Mouse (Mus musculus): ENCODE data around the gene Acy3.
"Not testable (repeated sequence)": the region's sequence is repeated elsewhere in the genome, so short reads cannot be mapped to it uniquely, and the experiment has no call there.

The Acy3 gene

GRCm38 (mm10) chr19:4003641-4004040 lies 17.3 kb downstream of the Acy3 start:
- DNase-seq (ENCODE audit: low spot score) = no peak

GRCm38 (mm10) chr19:4004331-4004730 lies 18.0 kb downstream of the Acy3 start:
- DNase-seq (ENCODE audit: low spot score) = no peak

- DNase-seq (ENCODE audit: low spot score) = no peak
Measured at GRCm38 (mm10) chr19:4005091-4005490, 18.7 kb downstream of the Acy3 start.

GRCm38 (mm10) chr19:4005971-4006370 lies 19.6 kb downstream of the Acy3 start:
- DNase-seq (ENCODE audit: low spot score) = no peak

GRCm38 (mm10) chr19:4011086-4011485 lies 24.7 kb downstream of the Acy3 start:
- no peak for DNase-seq (ENCODE audit: low spot score)

- peak; percentile 89 for DNase-seq (ENCODE audit: low spot score)
Measured at GRCm38 (mm10) chr19:4012432-4013022, 26.2 kb downstream of the Acy3 start, which contains the start of gene Ndufv1. Gene Ndufv1, minus strand, starts transcription at chr19:4012806.

- DNase-seq (ENCODE audit: low spot score) = no peak
Measured at GRCm38 (mm10) chr19:4013066-4013465, 26.7 kb downstream of the Acy3 start.

GRCm38 (mm10) chr19:4014802-4015201 lies 28.4 kb downstream of the Acy3 start:
- DNase-seq (ENCODE audit: low spot score) = no peak

- no peak for DNase-seq (ENCODE audit: low spot score)
Measured at GRCm38 (mm10) chr19:4015635-4016034, 29.3 kb downstream of the Acy3 start.

GRCm38 (mm10) chr19:4017921-4018587 lies 31.7 kb downstream of the Acy3 start:
- DNase-seq (ENCODE audit: low spot score) = no peak

- peak; percentile 64 for DNase-seq (ENCODE audit: low spot score)
Measured at GRCm38 (mm10) chr19:4018743-4019583, 32.6 kb downstream of the Acy3 start.

- no peak for DNase-seq (ENCODE audit: low spot score)
Measured at GRCm38 (mm10) chr19:4023185-4023584, 36.8 kb downstream of the Acy3 start.

GRCm38 (mm10) chr19:4027576-4027975 lies 41.2 kb downstream of the Acy3 start:
- no peak for DNase-seq (ENCODE audit: low spot score)

GRCm38 (mm10) chr19:4032668-4033067 lies 46.3 kb downstream of the Acy3 start:
- DNase-seq (ENCODE audit: low spot score) = no peak

GRCm38 (mm10) chr19:4033298-4033697 lies 46.9 kb downstream of the Acy3 start:
- DNase-seq (ENCODE audit: low spot score) = no peak

- no peak for DNase-seq (ENCODE audit: low spot score)
Measured at GRCm38 (mm10) chr19:4033742-4034141, 47.4 kb downstream of the Acy3 start.

- no peak for DNase-seq (ENCODE audit: low spot score)
Measured at GRCm38 (mm10) chr19:4036327-4037045, 50.1 kb downstream of the Acy3 start.

- not testable (repeated sequence) for DNase-seq (ENCODE audit: low spot score)
Measured at GRCm38 (mm10) chr19:4037154-4037787, 50.9 kb downstream of the Acy3 start.

- peak; percentile 89 for DNase-seq (ENCODE audit: low spot score)
Measured at GRCm38 (mm10) chr19:4037788-4038232, 51.4 kb downstream of the Acy3 start, which contains the start of gene Gstp1. Gene Gstp1, minus strand, starts transcription at chr19:4037985.
